Mouse (Mus musculus): Measurements from ENCODE around the gene Appbp2. TPM values are rescaled to one million over a fixed set of nuclear protein-coding genes. Genes with fewer than 3 reads are reported as not detected.

The Appbp2 gene
- polyA plus RNA-seq, 2 experiments, result 30.4 to 48.0 TPM

- no peak overlapping the region for H3K27ac ChIP-seq (replicated peaks; ENCODE audit: low read depth, low read length)
- H3K4me2 ChIP-seq (replicated peaks; ENCODE audit: low read depth, low read length, severe bottlenecking), result no peak overlapping the region
- DNase-seq (ENCODE audit: low spot score) (no peak), ATAC-seq (ENCODE audit: low FRiP score, low read depth) (no peak)
- no peaks in the 10 kb centered on the region for H3K4me1 ChIP-seq (ENCODE audit: control insufficient read depth, insufficient read depth, low read length)
- H3K9ac ChIP-seq (ENCODE audit: low read depth, low read length, severe bottlenecking), result no peak overlapping the region
- H3K36me3 ChIP-seq (ENCODE audit: control insufficient read depth, insufficient read depth, low read length), result no peaks in the 10 kb centered on the region
- no peak for TF ChIP-seq POLR2A (IDR thresholded peaks at IDR 0.05; ENCODE audit: borderline replicate concordance, extremely low read depth, insufficient read depth, insufficient read length)
- H3K27me3 ChIP-seq (ENCODE audit: control insufficient read depth, insufficient read depth, low read length), result no peaks in the 10 kb centered on the region
- H3K4me3 ChIP-seq (replicated peaks; ENCODE audit: low read length), result no peak overlapping the region
- WGBS, result 47% methylated on average over 3 of the region's 3 CpGs
- no peaks in the 10 kb centered on the region for H3K9me3 ChIP-seq (ENCODE audit: control insufficient read depth, low read length)
Measured at GRCm38 (mm10) chr11:85255471-85256027, 20.6 kb upstream of the Appbp2 start.

- Histone ChIP-seq H3K27ac (replicated peaks; ENCODE audit: low read depth, low read length) (no peak overlapping the region), H3K9me3 (ENCODE audit: control insufficient read depth, low read length) (no peaks in the 10 kb centered on the region), H3K4me1 (ENCODE audit: control insufficient read depth, insufficient read depth, low read length) (no peaks in the 10 kb centered on the region), H3K4me2 (replicated peaks; ENCODE audit: low read depth, low read length, severe bottlenecking) (no peak overlapping the region), H3K36me3 (ENCODE audit: control insufficient read depth, insufficient read depth, low read length) (no peaks in the 10 kb centered on the region), H3K4me3 (replicated peaks; ENCODE audit: low read length) (no peak overlapping the region), H3K9ac (ENCODE audit: low read depth, low read length, severe bottlenecking) (no peak overlapping the region), H3K27me3 (ENCODE audit: control insufficient read depth, insufficient read depth, low read length) (no peaks in the 10 kb centered on the region)
- 85% methylated on average over 7 of the region's 7 CpGs for WGBS
- DNase-seq (ENCODE audit: low spot score), result no peak
- ATAC-seq (ENCODE audit: low FRiP score, low read depth), result no peak
- no peak for TF ChIP-seq POLR2A (IDR thresholded peaks at IDR 0.05; ENCODE audit: borderline replicate concordance, extremely low read depth, insufficient read depth, insufficient read length)
Measured at GRCm38 (mm10) chr11:85253641-85254040, 18.7 kb upstream of the Appbp2 start.

DNA sequence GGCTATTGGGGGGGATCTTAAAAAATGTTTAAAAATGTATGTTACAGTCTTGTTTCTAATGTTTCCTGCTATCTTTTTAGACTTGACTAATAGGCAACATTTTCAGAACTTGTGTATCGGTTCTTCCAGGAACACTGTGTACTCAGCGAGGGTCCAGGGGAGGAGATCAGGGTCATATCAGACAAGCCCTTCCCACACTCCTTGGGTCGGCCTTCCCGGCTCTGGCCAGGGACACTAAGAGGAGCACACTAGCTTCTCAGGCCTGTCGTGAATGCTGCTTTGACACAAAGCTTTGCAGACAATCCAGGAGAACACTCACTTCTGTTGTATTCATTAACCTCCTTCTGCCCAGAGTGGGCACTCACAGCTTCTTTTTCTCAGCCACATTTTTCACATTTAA lies 18.1 kb upstream of the Appbp2 start:
- no peaks in the 10 kb centered on the region for H3K4me1 ChIP-seq (ENCODE audit: control insufficient read depth, insufficient read depth, low read length)
- H3K4me3 ChIP-seq (replicated peaks; ENCODE audit: low read length), result no peak overlapping the region
- no peaks in the 10 kb centered on the region for H3K9me3 ChIP-seq (ENCODE audit: control insufficient read depth, low read length)
- no peak for TF ChIP-seq POLR2A (IDR thresholded peaks at IDR 0.05; ENCODE audit: borderline replicate concordance, extremely low read depth, insufficient read depth, insufficient read length)
- H3K4me2 ChIP-seq (replicated peaks; ENCODE audit: low read depth, low read length, severe bottlenecking), result no peak overlapping the region
- no peak for ATAC-seq (ENCODE audit: low FRiP score, low read depth)
- no peak overlapping the region for H3K27ac ChIP-seq (replicated peaks; ENCODE audit: low read depth, low read length)
- DNase-seq (ENCODE audit: low spot score), result no peak
- H3K9ac ChIP-seq (ENCODE audit: low read depth, low read length, severe bottlenecking), result no peak overlapping the region
- H3K27me3 ChIP-seq (ENCODE audit: control insufficient read depth, insufficient read depth, low read length), result no peaks in the 10 kb centered on the region
- WGBS, result 79% methylated on average over 5 of the region's 5 CpGs
- no peaks in the 10 kb centered on the region for H3K36me3 ChIP-seq (ENCODE audit: control insufficient read depth, insufficient read depth, low read length)

- DNase-seq (ENCODE audit: low spot score), result no peak
- Histone ChIP-seq H3K27ac (replicated peaks; ENCODE audit: low read depth, low read length) (no peak overlapping the region), H3K4me3 (replicated peaks; ENCODE audit: low read length) (no peak overlapping the region), H3K27me3 (ENCODE audit: control insufficient read depth, insufficient read depth, low read length) (no peaks in the 10 kb centered on the region), H3K36me3 (ENCODE audit: control insufficient read depth, insufficient read depth, low read length) (no peaks in the 10 kb centered on the region), H3K4me2 (replicated peaks; ENCODE audit: low read depth, low read length, severe bottlenecking) (no peak overlapping the region), H3K4me1 (ENCODE audit: control insufficient read depth, insufficient read depth, low read length) (no peaks in the 10 kb centered on the region), H3K9ac (ENCODE audit: low read depth, low read length, severe bottlenecking) (no peak overlapping the region), H3K9me3 (ENCODE audit: control insufficient read depth, low read length) (no peaks in the 10 kb centered on the region)
- TF ChIP-seq POLR2A (IDR thresholded peaks at IDR 0.05; ENCODE audit: borderline replicate concordance, extremely low read depth, insufficient read depth, insufficient read length), result no peak
- no peak for ATAC-seq (ENCODE audit: low FRiP score, low read depth)
- WGBS, result 83% methylated on average over 5 of the region's 5 CpGs
Measured at GRCm38 (mm10) chr11:85251955-85252354, 17.0 kb upstream of the Appbp2 start.

- 65% methylated on average over 3 of the region's 3 CpGs for WGBS
- Histone ChIP-seq H3K27me3 (ENCODE audit: control insufficient read depth, insufficient read depth, low read length) (no peaks in the 10 kb centered on the region), H3K36me3 (ENCODE audit: control insufficient read depth, insufficient read depth, low read length) (no peaks in the 10 kb centered on the region), H3K4me2 (replicated peaks; ENCODE audit: low read depth, low read length, severe bottlenecking) (no peak overlapping the region), H3K4me1 (ENCODE audit: control insufficient read depth, insufficient read depth, low read length) (no peaks in the 10 kb centered on the region), H3K27ac (replicated peaks; ENCODE audit: low read depth, low read length) (no peak overlapping the region), H3K9ac (ENCODE audit: low read depth, low read length, severe bottlenecking) (no peak overlapping the region), H3K4me3 (replicated peaks; ENCODE audit: low read length) (no peak overlapping the region), H3K9me3 (ENCODE audit: control insufficient read depth, low read length) (no peaks in the 10 kb centered on the region)
- DNase-seq (ENCODE audit: low spot score), result no peak
- no peak for ATAC-seq (ENCODE audit: low FRiP score, low read depth)
- no peak for TF ChIP-seq POLR2A (IDR thresholded peaks at IDR 0.05; ENCODE audit: borderline replicate concordance, extremely low read depth, insufficient read depth, insufficient read length)
Measured at GRCm38 (mm10) chr11:85250467-85250866, 15.5 kb upstream of the Appbp2 start.

GRCm38 (mm10) chr11:85249338-85249737 lies 14.4 kb upstream of the Appbp2 start:
- Histone ChIP-seq H3K9ac (ENCODE audit: low read depth, low read length, severe bottlenecking) (no peak overlapping the region), H3K27ac (replicated peaks; ENCODE audit: low read depth, low read length) (no peak overlapping the region), H3K4me2 (replicated peaks; ENCODE audit: low read depth, low read length, severe bottlenecking) (no peak overlapping the region), H3K9me3 (ENCODE audit: control insufficient read depth, low read length) (no peaks in the 10 kb centered on the region), H3K27me3 (ENCODE audit: control insufficient read depth, insufficient read depth, low read length) (no peaks in the 10 kb centered on the region), H3K36me3 (ENCODE audit: control insufficient read depth, insufficient read depth, low read length) (no peaks in the 10 kb centered on the region), H3K4me3 (replicated peaks; ENCODE audit: low read length) (no peak overlapping the region), H3K4me1 (ENCODE audit: control insufficient read depth, insufficient read depth, low read length) (no peaks in the 10 kb centered on the region)
- ATAC-seq (ENCODE audit: low FRiP score, low read depth), result no peak
- no peak for DNase-seq (ENCODE audit: low spot score)
- 75% methylated on average over 3 of the region's 3 CpGs for WGBS
- no peak for TF ChIP-seq POLR2A (IDR thresholded peaks at IDR 0.05; ENCODE audit: borderline replicate concordance, extremely low read depth, insufficient read depth, insufficient read length)

All from limb, embryonic 14.5 days (tissue).